Mouse (Mus musculus) left cerebral cortex, adult 9 months (tissue): ENCODE data around the gene Rundc1.
A peak's percentile ranks its signal among the peaks of the same experiment; 100 is the strongest.
"Not testable (repeated sequence)": the region's sequence is repeated elsewhere in the genome, so short reads cannot be mapped to it uniquely, and the experiment has no call there.

Experiments
- DNase-seq, 2 experiments: peaks; one replicate each; pipeline ENCODE4 v3.0.0; 2022; ENCODE audit warnings: low spot score in 2 of 2

Rundc1 gene

GRCm38 (mm10) chr11:101465869-101466551, 41.1 kb downstream of the Rundc1 start, which contains the start of gene Vat1:
Gene Vat1 (minus strand): TSS chr11:101466230.
- DNase-seq: peak in 1 of 2 experiments; percentile 46

GRCm38 (mm10) chr11:101466552-101466950, 41.7 kb downstream of the Rundc1 start:
- DNase-seq: not testable (repeated sequence)

- DNase-seq: peak; percentile 59 to 81
Observed at GRCm38 (mm10) chr11:101467477-101468262, 42.8 kb downstream of the Rundc1 start.

GRCm38 (mm10) chr11:101468263-101468688, 43.4 kb downstream of the Rundc1 start:
- DNase-seq: no peak

- no peak for DNase-seq
Observed at GRCm38 (mm10) chr11:101468731-101469130, 43.8 kb downstream of the Rundc1 start.

- no peak for DNase-seq
Observed at GRCm38 (mm10) chr11:101469155-101469554, 44.3 kb downstream of the Rundc1 start.

GRCm38 (mm10) chr11:101470206-101470605, 45.3 kb downstream of the Rundc1 start:
- no peak for DNase-seq

GRCm38 (mm10) chr11:101471926-101472325, 47.0 kb downstream of the Rundc1 start:
- no peak for DNase-seq

- no peak for DNase-seq
Observed at GRCm38 (mm10) chr11:101472336-101472735, 47.5 kb downstream of the Rundc1 start.

GRCm38 (mm10) chr11:101473686-101474085, 48.8 kb downstream of the Rundc1 start:
- DNase-seq: not testable (repeated sequence)

- no peak for DNase-seq
Observed at GRCm38 (mm10) chr11:101474298-101474697, 49.4 kb downstream of the Rundc1 start.

GRCm38 (mm10) chr11:101476361-101476760, 51.5 kb downstream of the Rundc1 start:
- not testable (repeated sequence) for DNase-seq

- no peak for DNase-seq
Observed at GRCm38 (mm10) chr11:101477194-101477551, 52.3 kb downstream of the Rundc1 start.

- no peak for DNase-seq
Observed at GRCm38 (mm10) chr11:101477552-101478211, 52.8 kb downstream of the Rundc1 start.

- DNase-seq: peak in 1 of 2 experiments; percentile 24
Observed at GRCm38 (mm10) chr11:101479171-101479635, 54.3 kb downstream of the Rundc1 start.

- DNase-seq: no peak
Observed at GRCm38 (mm10) chr11:101480912-101481311, 56.0 kb downstream of the Rundc1 start.

GRCm38 (mm10) chr11:101483804-101484203, 58.9 kb downstream of the Rundc1 start:
- no peak for DNase-seq

GRCm38 (mm10) chr11:101484245-101484644, 59.4 kb downstream of the Rundc1 start:
- no peak for DNase-seq

GRCm38 (mm10) chr11:101484814-101485213, 59.9 kb downstream of the Rundc1 start:
- DNase-seq: no peak
